Comparison of ENCODE assay signal across 8 mouse cellular contexts in genomic region chrX:50622984-50623455, GRCm38 (mm10).
A peak's percentile ranks its signal among the peaks of the same experiment; 100 is the strongest.
DNase-seq lines count a peak whose midpoint lies in the region; ATAC-seq and TF ChIP-seq lines count a peak whose summit lies in the region.

No protein-coding gene starts in this region.

- 60% methylated on average over 19 of the region's 19 CpGs for WGBS in embryonic facial prominence, embryonic 14.5 days
- WGBS in hindbrain, embryonic 11.5 days = 65% methylated on average over 19 of the region's 19 CpGs
- WGBS in liver, embryonic 15.5 days (ENCODE audit: insufficient replicate concordance) = 59% methylated on average over 19 of the region's 19 CpGs

- H3K36me3 ChIP-seq in ES-E14 (ENCODE audit: control insufficient read depth, insufficient read depth, low read length, poor library complexity, severe bottlenecking) = peaks cover 7% of the 10 kb centered on the region
- no peaks in the 10 kb centered on the region for H3K36me3 ChIP-seq in embryonic facial prominence, embryonic 14.5 days (ENCODE audit: control insufficient read depth, insufficient read depth, low read length)
- no peaks in the 10 kb centered on the region for H3K36me3 ChIP-seq in hindbrain, embryonic 11.5 days (ENCODE audit: control insufficient read depth, insufficient read depth, low read length)
- H3K36me3 ChIP-seq in liver, embryonic 15.5 days (replicated peaks) = no peaks in the 10 kb centered on the region

- no peak overlapping the region; the same call in 1 of the 2 replicates for H3K27ac ChIP-seq in ES-E14 (ENCODE audit: insufficient read depth, low read depth, low read length, poor library complexity, severe bottlenecking)
- H3K27ac ChIP-seq in embryonic facial prominence, embryonic 14.5 days (replicated peaks; ENCODE audit: low read depth, low read length) = no peak overlapping the region; the same call in 1 of the 2 replicates
- H3K27ac ChIP-seq in hindbrain, embryonic 11.5 days (ENCODE audit: low read depth, low read length) = no peak overlapping the region
- no peak overlapping the region for H3K27ac ChIP-seq in liver, embryonic 15.5 days (replicated peaks)

- 0 out of 2 replicates have a peak, but pooled peaks have one; percentile 37 for ATAC-seq in embryonic facial prominence, embryonic 14.5 days (ENCODE audit: low read depth)
- ATAC-seq in hindbrain, embryonic 11.5 days (ENCODE audit: low FRiP score) = no peak
- ATAC-seq in liver, embryonic 15.5 days (ENCODE audit: insufficient read depth) = peak; percentile 58; the same call in 1 of the 2 replicates

- no peaks in the 10 kb centered on the region for H3K9me3 ChIP-seq in ES-E14 (ENCODE audit: control insufficient read depth, insufficient read depth, low read depth, low read length)
- no peaks in the 10 kb centered on the region for H3K9me3 ChIP-seq in embryonic facial prominence, embryonic 14.5 days (ENCODE audit: control insufficient read depth, low read length)
- H3K9me3 ChIP-seq in hindbrain, embryonic 11.5 days (ENCODE audit: control insufficient read depth, low read length) = no peaks in the 10 kb centered on the region
- no peaks in the 10 kb centered on the region for H3K9me3 ChIP-seq in liver, embryonic 15.5 days (replicated peaks)

- peak overlapping the region; percentile 47; the same call in 1 of the 2 replicates for H3K9ac ChIP-seq in ES-E14 (ENCODE audit: insufficient read depth, low read depth, low read length, poor library complexity, severe bottlenecking)
- no peak overlapping the region for H3K9ac ChIP-seq in embryonic facial prominence, embryonic 14.5 days (ENCODE audit: low read depth, low read length)
- no peak overlapping the region for H3K9ac ChIP-seq in hindbrain, embryonic 11.5 days (ENCODE audit: low read depth, low read length)
- no peak overlapping the region for H3K9ac ChIP-seq in liver, embryonic 15.5 days

- peak; percentile 88 for DNase-seq in kidney, adult 11 months
- DNase-seq in kidney, adult 9 months = no peak
- DNase-seq in ES-E14 (ENCODE audit: low read depth, low spot score) = no peak
- peak; percentile 70 for DNase-seq in embryonic facial prominence, embryonic 14.5 days (ENCODE audit: low spot score)
- DNase-seq in hindbrain, embryonic 11.5 days (ENCODE audit: low spot score) = peak; percentile 67
- peak; percentile 66 for DNase-seq in ovary, adult 18-20 months (ENCODE audit: low spot score)
- DNase-seq in right cerebral cortex, postnatal 25 days = no peak

- H3K4me1 ChIP-seq in ES-E14 (ENCODE audit: control insufficient read depth in 2 of 2, insufficient read depth in 2 of 2, low read length in 2 of 2, poor library complexity in 1 of 2) = no peaks in the 10 kb centered on the region
- no peaks in the 10 kb centered on the region for H3K4me1 ChIP-seq in embryonic facial prominence, embryonic 14.5 days (ENCODE audit: control insufficient read depth, insufficient read depth, low read length)
- H3K4me1 ChIP-seq in hindbrain, embryonic 11.5 days (replicated peaks; ENCODE audit: control insufficient read depth, insufficient read depth, low read length) = no peaks in the 10 kb centered on the region
- H3K4me1 ChIP-seq in liver, embryonic 15.5 days (replicated peaks) = no peaks in the 10 kb centered on the region

- in situ Hi-C loops in ES-E14 (cut with MboI; ENCODE audit: low sequenced_read_pairs in 2 of 2, unreplicated experiment in 2 of 2) = no loop called here

- H3K27me3 ChIP-seq in embryonic facial prominence, embryonic 14.5 days (replicated peaks; ENCODE audit: control insufficient read depth, insufficient read depth, low read length) = no peaks in the 10 kb centered on the region
- H3K27me3 ChIP-seq in hindbrain, embryonic 11.5 days (ENCODE audit: control insufficient read depth, insufficient read depth, low read length) = no peaks in the 10 kb centered on the region
- H3K27me3 ChIP-seq in liver, embryonic 15.5 days = no peaks in the 10 kb centered on the region

- H3K4me3 ChIP-seq in ES-E14 (ENCODE audit: insufficient read depth in 1 of 2, low read depth in 1 of 2, low read length in 2 of 2, poor library complexity in 1 of 2, severe bottlenecking in 1 of 2) = 0 out of 4 replicates have a peak overlapping the region, but pooled peaks have one; percentile 7 to 20
- peak overlapping the region; percentile 23 for H3K4me3 ChIP-seq in embryonic facial prominence, embryonic 14.5 days (ENCODE audit: low read depth, low read length)
- 0 out of 2 replicates have a peak overlapping the region, but pooled peaks have one; percentile 4 for H3K4me3 ChIP-seq in hindbrain, embryonic 11.5 days (ENCODE audit: low read depth, low read length)
- peak overlapping the region; percentile 37 for H3K4me3 ChIP-seq in liver, embryonic 15.5 days (replicated peaks)

- H3K4me2 ChIP-seq in embryonic facial prominence, embryonic 14.5 days (ENCODE audit: low read depth, low read length) = no peak overlapping the region
- H3K4me2 ChIP-seq in hindbrain, embryonic 11.5 days (replicated peaks; ENCODE audit: low read depth, low read length) = no peak overlapping the region
- peak overlapping the region; percentile 38 for H3K4me2 ChIP-seq in liver, embryonic 15.5 days

TF ChIP-seq in ES-E14, 5 proteins besides CTCF, POLR2A, EP300 and RAD21:
- peak; percentile 100 for TF ChIP-seq ZNF384 (IDR thresholded peaks at IDR 0.05; ENCODE audit: low read depth, low read length)
- peak; percentile 61; the same call in 1 of the 2 replicates for TF ChIP-seq HCFC1 (IDR thresholded peaks at IDR 0.05; ENCODE audit: borderline replicate concordance, insufficient read depth, low read length)
- no peak for TF ChIP-seq ZC3H11A (IDR thresholded peaks at IDR 0.05; ENCODE audit: borderline replicate concordance, low read depth, low read length)
TF ChIP-seq in ES-E14: peak in this region for 2.

Comparison
In these comparisons a context has a peak if more than half of its experiments do, and no peak if none do; other contexts are left out.
1. DNase-seq: peak in kidney, adult 11 months (single experiment), embryonic facial prominence, embryonic 14.5 days (single experiment), hindbrain, embryonic 11.5 days (single experiment) and ovary, adult 18-20 months (single experiment); none in kidney, adult 9 months (single experiment), ES-E14 (single experiment) and right cerebral cortex, postnatal 25 days (single experiment).
2. Peak in every context shown above with its lines, with median percentiles within 50 percentile points of each other: H3K4me3 ChIP-seq.